Comparison of ENCODE assay signal across 25 mouse cellular contexts in the genomic region with DNA sequence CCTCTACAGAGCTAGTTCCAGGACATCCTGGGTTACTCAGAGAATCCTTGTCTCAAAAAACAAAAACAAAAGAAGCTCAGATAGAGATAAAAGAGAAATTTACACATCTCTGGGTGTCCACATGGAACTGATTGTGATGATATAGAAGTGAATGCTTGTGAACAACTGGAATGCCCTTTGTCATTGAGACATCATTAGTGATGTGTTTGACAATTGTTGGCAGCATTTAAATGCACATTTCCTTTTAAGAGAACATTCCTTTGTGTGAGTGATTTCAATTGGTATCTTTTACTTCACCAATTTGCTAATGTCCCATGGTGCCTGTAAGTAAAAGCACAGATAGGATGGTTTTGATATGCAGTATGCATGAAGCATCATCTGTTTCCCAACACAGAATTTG. TPM values are rescaled to one million over a fixed set of nuclear protein-coding genes. Genes with fewer than 3 reads are reported as not detected.
"Had no signal": no experiment of that assay in that cellular context is flagged by ENCODE, and none has a peak within 500 bp of the region (broad histone marks: within the 10 kb centered on the region; RNA-seq: fewer than 3 reads in every experiment).

No protein-coding gene starts in this region.

- H3K4me2 ChIP-seq: heart, embryonic 11.5 days; heart, embryonic 13.5 days; heart, embryonic 15.5 days; hindbrain, embryonic 13.5 days; kidney, embryonic 15.5 days; limb, embryonic 12.5 days; liver, embryonic 11.5 days had no signal

- DNase-seq: gastrocnemius, postnatal 14 days; gastrocnemius, postnatal 36 days; heart, adult 11 months; heart, adult 2 months; heart, postnatal 14 days; heart, postnatal 36 days; kidney, adult 11 months; kidney, adult 2 months; kidney, adult 9 months; kidney, postnatal 14 days; kidney, postnatal 36 days; layer of hippocampus, adult 9-11 months; layer of hippocampus, postnatal 36 days; liver had no signal

- ATAC-seq: hindbrain, embryonic 16.5 days; intestine, embryonic 16.5 days had no signal

- H3K9me3 ChIP-seq: heart, embryonic 13.5 days; heart, embryonic 15.5 days; hindbrain, embryonic 13.5 days; kidney, embryonic 15.5 days; limb, embryonic 10.5 days; limb, embryonic 12.5 days had no signal

- H3K9ac ChIP-seq: heart, embryonic 13.5 days; heart, embryonic 15.5 days; hindbrain, embryonic 13.5 days; kidney, embryonic 15.5 days; limb, embryonic 12.5 days had no signal

- H3K4me3 ChIP-seq: heart, adult 2 months; heart, embryonic 13.5 days; heart, embryonic 15.5 days; hindbrain, embryonic 13.5 days; kidney, embryonic 15.5 days; limb, embryonic 10.5 days; limb, embryonic 12.5 days had no signal

- H3K36me3 ChIP-seq: heart, embryonic 13.5 days; heart, embryonic 15.5 days; hindbrain, embryonic 13.5 days; kidney, embryonic 15.5 days; limb, embryonic 10.5 days; limb, embryonic 12.5 days had no signal

- H3K27ac ChIP-seq: heart, adult 2 months; heart, embryonic 13.5 days; heart, embryonic 15.5 days; hindbrain, embryonic 13.5 days; kidney, embryonic 15.5 days; kidney, postnatal 0 days; limb, embryonic 10.5 days; limb, embryonic 12.5 days had no signal

- H3K4me1 ChIP-seq: heart, embryonic 13.5 days had no signal

RNA-seq across cellular contexts. Expression of gene Ptger2, which starts 6.3 kb away (rescaled TPM):
- polyA plus RNA-seq: heart, embryonic 11.5 days had no signal
